Mouse (Mus musculus): ENCODE measurements around the gene Nostrin. TPM values are rescaled to one million over a fixed set of nuclear protein-coding genes. Genes with fewer than 3 reads are reported as not detected.

The Nostrin gene
- polyA plus RNA-seq, 1 experiment: 0.13 TPM

- Histone ChIP-seq H3K4me2 (ENCODE audit: low read depth) (no peak overlapping the region), H3K36me3 (ENCODE audit: control insufficient read depth, insufficient read depth) (no peaks in the 10 kb centered on the region), H3K4me3 (no peak overlapping the region), H3K79me2 (ENCODE audit: control insufficient read depth, insufficient read depth) (no peaks in the 10 kb centered on the region), H3K27me3 (ENCODE audit: control insufficient read depth, insufficient read depth, insufficient read length) (peaks cover 4% of the 10 kb centered on the region), H3ac (ENCODE audit: control insufficient read depth, insufficient read length) (no peak overlapping the region)
- TF ChIP-seq TCF12 (IDR thresholded peaks at IDR 0.05; ENCODE audit: insufficient read depth, poor library complexity, severe bottlenecking) (no peak), E2F4 (IDR thresholded peaks at IDR 0.05; ENCODE audit: insufficient read depth) (no peak), REST (IDR thresholded peaks at IDR 0.05; ENCODE audit: insufficient read depth, insufficient read length) (no peak), POLR2A (IDR thresholded peaks at IDR 0.05; ENCODE audit: insufficient read length, low read depth) (no peak), MAX (IDR thresholded peaks at IDR 0.05; ENCODE audit: low read depth) (no peak), POLR2AphosphoS2 (IDR thresholded peaks at IDR 0.05; ENCODE audit: insufficient read length, low read depth) (no peak), CEBPB (IDR thresholded peaks at IDR 0.05; ENCODE audit: insufficient read depth, poor library complexity, severe bottlenecking) (no peak), TCF3 (IDR thresholded peaks at IDR 0.05; ENCODE audit: insufficient read length, low read depth) (no peak), SRF (IDR thresholded peaks at IDR 0.05; ENCODE audit: control insufficient read depth, insufficient read length, low read depth) (no peak), MYOG (IDR thresholded peaks at IDR 0.05; ENCODE audit: control insufficient read depth in 1 of 3, insufficient read depth in 1 of 3, insufficient read length in 2 of 3, low read depth in 2 of 3) (no peak), MYOD1 (IDR thresholded peaks at IDR 0.05; ENCODE audit: control insufficient read depth in 1 of 3, insufficient read length in 2 of 3, low read depth in 2 of 3) (no peak), USF1 (IDR thresholded peaks at IDR 0.05; ENCODE audit: low read depth) (no peak)
Measured at GRCm38 (mm10) chr2:69224724-69225123, 89.1 kb downstream of the Nostrin start.

- no peak overlapping the region for H3K4me2 ChIP-seq (ENCODE audit: low read depth)
- H3K27me3 ChIP-seq (ENCODE audit: control insufficient read depth, insufficient read depth, insufficient read length): peaks cover 4% of the 10 kb centered on the region
- no peak overlapping the region for H3ac ChIP-seq (ENCODE audit: control insufficient read depth, insufficient read length)
- no peak overlapping the region for H3K4me3 ChIP-seq
- no peaks in the 10 kb centered on the region for H3K79me2 ChIP-seq (ENCODE audit: control insufficient read depth, insufficient read depth)
- TF ChIP-seq REST (IDR thresholded peaks at IDR 0.05; ENCODE audit: insufficient read depth, insufficient read length) (no peak), MAX (IDR thresholded peaks at IDR 0.05; ENCODE audit: low read depth) (no peak), CEBPB (IDR thresholded peaks at IDR 0.05; ENCODE audit: insufficient read depth, poor library complexity, severe bottlenecking) (no peak), TCF3 (IDR thresholded peaks at IDR 0.05; ENCODE audit: insufficient read length, low read depth) (no peak), POLR2AphosphoS2 (IDR thresholded peaks at IDR 0.05; ENCODE audit: insufficient read length, low read depth) (no peak), POLR2A (IDR thresholded peaks at IDR 0.05; ENCODE audit: insufficient read length, low read depth) (no peak), MYOG (IDR thresholded peaks at IDR 0.05; ENCODE audit: control insufficient read depth in 1 of 3, insufficient read depth in 1 of 3, insufficient read length in 2 of 3, low read depth in 2 of 3) (no peak), SRF (IDR thresholded peaks at IDR 0.05; ENCODE audit: control insufficient read depth, insufficient read length, low read depth) (no peak), TCF12 (IDR thresholded peaks at IDR 0.05; ENCODE audit: insufficient read depth, poor library complexity, severe bottlenecking) (no peak), E2F4 (IDR thresholded peaks at IDR 0.05; ENCODE audit: insufficient read depth) (no peak), USF1 (IDR thresholded peaks at IDR 0.05; ENCODE audit: low read depth) (no peak), MYOD1 (IDR thresholded peaks at IDR 0.05; ENCODE audit: control insufficient read depth in 1 of 3, insufficient read length in 2 of 3, low read depth in 2 of 3) (no peak)
- H3K36me3 ChIP-seq (ENCODE audit: control insufficient read depth, insufficient read depth): no peaks in the 10 kb centered on the region
Measured at GRCm38 (mm10) chr2:69226876-69227275, 91.3 kb downstream of the Nostrin start.

- no peak overlapping the region for H3ac ChIP-seq (ENCODE audit: control insufficient read depth, insufficient read length)
- H3K4me3 ChIP-seq: no peak overlapping the region
- no peaks in the 10 kb centered on the region for H3K79me2 ChIP-seq (ENCODE audit: control insufficient read depth, insufficient read depth)
- TF ChIP-seq POLR2AphosphoS2 (IDR thresholded peaks at IDR 0.05; ENCODE audit: insufficient read length, low read depth): no peak
- TF ChIP-seq TCF3 (IDR thresholded peaks at IDR 0.05; ENCODE audit: insufficient read length, low read depth): no peak
- TF ChIP-seq CEBPB (IDR thresholded peaks at IDR 0.05; ENCODE audit: insufficient read depth, poor library complexity, severe bottlenecking): no peak
- TF ChIP-seq MYOD1 (IDR thresholded peaks at IDR 0.05; ENCODE audit: control insufficient read depth in 1 of 3, insufficient read length in 2 of 3, low read depth in 2 of 3): no peak
- no peak for TF ChIP-seq USF1 (IDR thresholded peaks at IDR 0.05; ENCODE audit: low read depth)
- no peak for TF ChIP-seq E2F4 (IDR thresholded peaks at IDR 0.05; ENCODE audit: insufficient read depth)
- H3K4me2 ChIP-seq (ENCODE audit: low read depth): no peak overlapping the region
- H3K36me3 ChIP-seq (ENCODE audit: control insufficient read depth, insufficient read depth): no peaks in the 10 kb centered on the region
- H3K27me3 ChIP-seq (ENCODE audit: control insufficient read depth, insufficient read depth, insufficient read length): no peaks in the 10 kb centered on the region
Measured at GRCm38 (mm10) chr2:69228635-69229034, 93.0 kb downstream of the Nostrin start.

- TF ChIP-seq POLR2AphosphoS2 (IDR thresholded peaks at IDR 0.05; ENCODE audit: insufficient read length, low read depth): no peak
- TF ChIP-seq POLR2A (IDR thresholded peaks at IDR 0.05; ENCODE audit: insufficient read length, low read depth): no peak
- TF ChIP-seq USF1 (IDR thresholded peaks at IDR 0.05; ENCODE audit: low read depth): no peak
- no peak for TF ChIP-seq E2F4 (IDR thresholded peaks at IDR 0.05; ENCODE audit: insufficient read depth)
- TF ChIP-seq MYOG (IDR thresholded peaks at IDR 0.05; ENCODE audit: control insufficient read depth in 1 of 3, insufficient read depth in 1 of 3, insufficient read length in 2 of 3, low read depth in 2 of 3): no peak
- no peak for TF ChIP-seq CEBPB (IDR thresholded peaks at IDR 0.05; ENCODE audit: insufficient read depth, poor library complexity, severe bottlenecking)
- no peak for TF ChIP-seq SRF (IDR thresholded peaks at IDR 0.05; ENCODE audit: control insufficient read depth, insufficient read length, low read depth)
- TF ChIP-seq TCF3 (IDR thresholded peaks at IDR 0.05; ENCODE audit: insufficient read length, low read depth): no peak
- no peak for TF ChIP-seq MYOD1 (IDR thresholded peaks at IDR 0.05; ENCODE audit: control insufficient read depth in 1 of 3, insufficient read length in 2 of 3, low read depth in 2 of 3)
- no peak for TF ChIP-seq REST (IDR thresholded peaks at IDR 0.05; ENCODE audit: insufficient read depth, insufficient read length)
- no peak for TF ChIP-seq MAX (IDR thresholded peaks at IDR 0.05; ENCODE audit: low read depth)
- TF ChIP-seq TCF12 (IDR thresholded peaks at IDR 0.05; ENCODE audit: insufficient read depth, poor library complexity, severe bottlenecking): no peak
- H3K4me3 ChIP-seq: no peak overlapping the region
- no peak overlapping the region for H3ac ChIP-seq (ENCODE audit: control insufficient read depth, insufficient read length)
- H3K27me3 ChIP-seq (ENCODE audit: control insufficient read depth, insufficient read depth, insufficient read length): no peaks in the 10 kb centered on the region
- H3K4me2 ChIP-seq (ENCODE audit: low read depth): no peak overlapping the region
- no peaks in the 10 kb centered on the region for H3K79me2 ChIP-seq (ENCODE audit: control insufficient read depth, insufficient read depth)
- no peaks in the 10 kb centered on the region for H3K36me3 ChIP-seq (ENCODE audit: control insufficient read depth, insufficient read depth)
Measured at GRCm38 (mm10) chr2:69230137-69230536, 94.5 kb downstream of the Nostrin start.

All from myocyte (in vitro differentiated cells).